Mouse (Mus musculus) CH12.LX (cell line): ENCODE data around the gene Kctd10.

Source experiments
- CHD1 ChIP-seq: IDR thresholded peaks from 2 replicates; pipeline ENCODE4 v1.6.1; 2012; ENCODE audit warnings: low read depth, low read length, improper control_type of control experiment, inconsistent platforms
- CTCF ChIP-seq, 2 experiments: IDR thresholded peaks in 1 of 2; conservative IDR thresholded peaks in 1 of 2; 2 replicates each; pipeline ENCODE4 v1.5.1; 2011 to 2012; ENCODE audit warnings: low read depth in 2 of 2, low read length in 2 of 2, improper control_type of control experiment in 1 of 2, inconsistent platforms in 1 of 2, mild to moderate bottlenecking in 1 of 2, moderate library complexity in 1 of 2
- E2F4 ChIP-seq: IDR thresholded peaks from 2 replicates; pipeline ENCODE4 v1.6.1; 2011; ENCODE audit warnings: low read depth, low read length, improper control_type of control experiment; ENCODE audit not compliant: insufficient replicate concordance
- ELF1 ChIP-seq: IDR thresholded peaks from 2 replicates; pipeline ENCODE4 v1.6.1; 2014; ENCODE audit warnings: low read depth, mild to moderate bottlenecking, inconsistent platforms, low read length, improper control_type of control experiment
- JUND ChIP-seq: conservative IDR thresholded peaks from 2 replicates; pipeline ENCODE4 v1.6.1; 2011; ENCODE audit warnings: low read depth, low read length, improper control_type of control experiment
- MAFK ChIP-seq: IDR thresholded peaks from 2 replicates; pipeline ENCODE4 v1.6.1; 2011; ENCODE audit warnings: low read length, improper control_type of control experiment; ENCODE audit not compliant: insufficient replicate concordance
- NELFE ChIP-seq: IDR thresholded peaks from 2 replicates; pipeline ENCODE4 v1.6.1; 2011; ENCODE audit warnings: low read depth, low read length, improper control_type of control experiment
- TBP ChIP-seq: conservative IDR thresholded peaks from 2 replicates; pipeline ENCODE4 v1.6.1; 2011; ENCODE audit warnings: low read depth, low read length, improper control_type of control experiment

- TF ChIP-seq JUND: no peak
- TF ChIP-seq MAFK: no peak
- no peak for TF ChIP-seq CTCF (conservative IDR thresholded peaks at IDR 0.05 in 1 of 2, IDR thresholded peaks at IDR 0.05 in 1 of 2; ENCODE audit: low read depth in 2 of 2, low read length in 2 of 2)
- TF ChIP-seq ELF1: no peak
- TF ChIP-seq NELFE: no peak
- TF ChIP-seq TBP: no peak
- TF ChIP-seq CHD1: no peak
- TF ChIP-seq E2F4: no peak
Observed at GRCm38 (mm10) chr5:114359586-114359985, 20.7 kb downstream of the Kctd10 start.
